Mouse (Mus musculus): ENCODE measurements around the gene Pgc.

DNA sequence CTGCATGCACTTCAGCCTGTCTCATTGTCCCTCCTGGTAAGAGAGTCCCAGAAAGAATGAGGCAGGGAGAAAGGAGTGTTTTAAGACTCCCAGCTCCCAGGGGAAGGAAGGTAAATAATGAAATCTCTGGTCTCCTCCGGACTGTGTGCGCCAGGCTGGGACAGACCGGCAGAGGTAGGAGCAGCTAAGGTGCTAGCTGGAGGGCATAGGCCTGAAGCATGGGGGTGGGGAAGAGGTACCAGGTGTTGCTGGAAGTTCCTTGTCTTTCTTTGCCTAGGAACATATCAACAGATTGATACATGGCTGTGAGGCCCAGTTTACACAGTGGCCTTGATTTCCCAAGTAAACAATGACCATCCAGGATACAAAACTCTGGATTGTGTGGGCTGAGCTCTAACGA is 17.7 kb upstream of the Pgc start:
- TF ChIP-seq POLR2A (IDR thresholded peaks at IDR 0.05; ENCODE audit: borderline replicate concordance, extremely low read depth, insufficient read depth, insufficient read length, poor library complexity, severe bottlenecking) (no peak), CTCF (IDR thresholded peaks at IDR 0.05; ENCODE audit: borderline replicate concordance, extremely low read depth, insufficient read depth, insufficient read length) (no peak)

All from brain, embryonic 14.5 days (tissue).